Mouse (Mus musculus) CH12.LX (cell line): Measurements from ENCODE around the gene Fam241b. TPM values are rescaled to one million over a fixed set of nuclear protein-coding genes. Genes with fewer than 3 reads are reported as not detected.

Experiments
- DNase-seq: peaks from one replicate; pipeline ENCODE4 v3.0.0-alpha.2; 2013; ENCODE audit errors: extremely low read depth
- H3K27ac ChIP-seq: 2 replicates; pipeline ENCODE4 v1.5.1; 2012; ENCODE audit warnings: low read depth, mild to moderate bottlenecking, control low read depth, moderate library complexity; ENCODE audit not compliant: insufficient read depth
- H3K27me3 ChIP-seq: replicated peaks from 2 replicates; pipeline ENCODE3; 2012; ENCODE audit warnings: inconsistent platforms
- H3K36me3 ChIP-seq, 2 experiments: replicated peaks in 1 of 2; 2 replicates each; pipeline versions ENCODE3 to v1.6.1; 2012; ENCODE audit warnings: inconsistent platforms in 1 of 2, low read length in 1 of 2, mild to moderate bottlenecking in 1 of 2, mixed read lengths in 1 of 2, moderate library complexity in 1 of 2; ENCODE audit not compliant: control insufficient read depth in 1 of 2, insufficient read depth in 1 of 2
- H3K4me1 ChIP-seq, 2 experiments: 2 replicates each; pipeline ENCODE4 v1.6.1; 2012; ENCODE audit warnings: inconsistent platforms in 1 of 2, moderate library complexity in 1 of 2; ENCODE audit not compliant: insufficient read depth in 2 of 2, control insufficient read depth in 1 of 2
- H3K4me2 ChIP-seq: 2 replicates; pipeline ENCODE4 v1.6.1; 2012; ENCODE audit warnings: low read depth, mild to moderate bottlenecking, control low read depth; ENCODE audit not compliant: poor library complexity, insufficient read depth, severe bottlenecking
- H3K4me3 ChIP-seq, 3 experiments: fragments of 150-350 bp in 1 of 3; sonication (generic) in 1 of 3; replicated peaks in 1 of 3; 2 replicates each; pipeline versions ENCODE3 to v1.5.1; 2011 to 2012; ENCODE audit warnings: low read depth in 2 of 3, low read length in 2 of 3, mild to moderate bottlenecking in 2 of 3, moderate library complexity in 2 of 3, control low read depth in 1 of 3, improper control_type of control experiment in 1 of 3, inconsistent platforms in 1 of 3, mixed read lengths in 1 of 3; ENCODE audit not compliant: poor library complexity in 1 of 3
- H3K79me2 ChIP-seq: replicated peaks from 2 replicates; pipeline ENCODE4 v1.6.1; 2012; ENCODE audit warnings: mild to moderate bottlenecking, moderate library complexity; ENCODE audit not compliant: control insufficient read depth, poor library complexity, insufficient read depth, severe bottlenecking; ENCODE audit errors: extremely low read depth
- H3K9ac ChIP-seq: 2 replicates; pipeline ENCODE4 v1.6.1; 2012; ENCODE audit warnings: low read depth, mild to moderate bottlenecking, control low read depth, moderate library complexity; ENCODE audit not compliant: insufficient read depth
- H3K9me3 ChIP-seq: replicated peaks from 2 replicates; pipeline ENCODE3; 2012; ENCODE audit warnings: low read length, inconsistent platforms, mixed read lengths
- CHD2 ChIP-seq: IDR thresholded peaks from 2 replicates; pipeline ENCODE4 v1.6.1; 2011; ENCODE audit warnings: low read length, improper control_type of control experiment
- CTCF ChIP-seq, 2 experiments: IDR thresholded peaks in 1 of 2; conservative IDR thresholded peaks in 1 of 2; 2 replicates each; pipeline ENCODE4 v1.5.1; 2011 to 2012; ENCODE audit warnings: low read depth in 2 of 2, low read length in 2 of 2, improper control_type of control experiment in 1 of 2, inconsistent platforms in 1 of 2, mild to moderate bottlenecking in 1 of 2, moderate library complexity in 1 of 2
- E2F4 ChIP-seq: IDR thresholded peaks from 2 replicates; pipeline ENCODE4 v1.6.1; 2011; ENCODE audit warnings: low read depth, low read length, improper control_type of control experiment; ENCODE audit not compliant: insufficient replicate concordance
- GABPA ChIP-seq: IDR thresholded peaks from 2 replicates; pipeline ENCODE4 v1.6.1; 2012; ENCODE audit warnings: low read depth, low read length, improper control_type of control experiment, inconsistent platforms; ENCODE audit not compliant: insufficient replicate concordance
- HCFC1 ChIP-seq: IDR thresholded peaks from 2 replicates; pipeline ENCODE4 v1.6.1; 2012; ENCODE audit warnings: low read depth, mild to moderate bottlenecking, inconsistent platforms, low read length, improper control_type of control experiment
- JUN ChIP-seq: IDR thresholded peaks from 2 replicates; pipeline ENCODE4 v1.6.1; 2011; ENCODE audit warnings: low read depth, mild to moderate bottlenecking, low read length, improper control_type of control experiment, moderate library complexity; ENCODE audit not compliant: insufficient read depth
- KAT2A ChIP-seq: IDR thresholded peaks from 2 replicates; pipeline ENCODE4 v1.6.1; 2012; ENCODE audit warnings: low read length, improper control_type of control experiment, inconsistent platforms; ENCODE audit not compliant: insufficient replicate concordance
- MAFK ChIP-seq: IDR thresholded peaks from 2 replicates; pipeline ENCODE4 v1.6.1; 2011; ENCODE audit warnings: low read length, improper control_type of control experiment; ENCODE audit not compliant: insufficient replicate concordance
- MAX ChIP-seq: IDR thresholded peaks from 2 replicates; pipeline ENCODE4 v1.6.1; 2011; ENCODE audit warnings: low read length, improper control_type of control experiment
- MXI1 ChIP-seq: IDR thresholded peaks from 2 replicates; pipeline ENCODE4 v1.6.1; 2011; ENCODE audit warnings: mild to moderate bottlenecking, low read depth, low read length, improper control_type of control experiment
- MYC ChIP-seq: IDR thresholded peaks from 2 replicates; pipeline ENCODE4 v1.6.1; 2011; ENCODE audit warnings: low read depth, mild to moderate bottlenecking, improper control_type of control experiment, low read length
- NELFE ChIP-seq: IDR thresholded peaks from 2 replicates; pipeline ENCODE4 v1.6.1; 2011; ENCODE audit warnings: low read depth, low read length, improper control_type of control experiment
- POLR2A ChIP-seq: IDR thresholded peaks from 2 replicates; pipeline ENCODE4 v1.6.1; 2011; ENCODE audit warnings: low read depth, mild to moderate bottlenecking, improper control_type of control experiment, low read length
- RAD21 ChIP-seq: IDR thresholded peaks from 2 replicates; pipeline ENCODE4 v1.6.1; 2011; ENCODE audit warnings: low read depth, mild to moderate bottlenecking, low read length, improper control_type of control experiment, moderate library complexity
- USF1 ChIP-seq: IDR thresholded peaks from 2 replicates; pipeline ENCODE4 v1.6.1; 2014; ENCODE audit warnings: low read depth, mild to moderate bottlenecking, inconsistent platforms, low read length, improper control_type of control experiment
- ZC3H11A ChIP-seq: IDR thresholded peaks from 2 replicates; pipeline ENCODE4 v1.6.1; 2012; ENCODE audit warnings: low read depth, mild to moderate bottlenecking, inconsistent platforms, low read length, improper control_type of control experiment
- ZKSCAN1 ChIP-seq: IDR thresholded peaks from 2 replicates; pipeline ENCODE4 v1.6.1; 2012; ENCODE audit warnings: low read depth, inconsistent platforms, low read length, improper control_type of control experiment, borderline replicate concordance
- ZMIZ1 ChIP-seq: IDR thresholded peaks from 2 replicates; pipeline ENCODE4 v1.6.1; 2012; ENCODE audit warnings: low read depth, mild to moderate bottlenecking, inconsistent platforms, low read length, improper control_type of control experiment
- dilution Hi-C: fragments of 300-500 bp; cut with MboI; formaldehyde crosslinking; loops from 2 replicates; pipeline ENCODE4 v1.14.3; 2020; ENCODE audit warnings: low sequenced_read_pairs; ENCODE audit not compliant: extremely low pct_unique_long_range_greater_than_20kb, extremely low pct_ligation_motif_present
- in situ Hi-C: fragments of 300-500 bp; cut with MboI; formaldehyde crosslinking; loops from 3 replicates; pipeline ENCODE4 v1.14.3; 2019; ENCODE audit warnings: low sequenced_read_pairs, low pct_ligation_motif_present, low pct_unique_long_range_greater_than_20kb, mixed read lengths
- polyA plus RNA-seq: library from polyadenylated mRNA; unstranded; fragments of >175 nt; gene quantifications from 2 replicates; pipeline ENCODE4 v1.2.1, GENCODE M21; 2012; ENCODE audit warnings: low read depth; ENCODE audit not compliant: insufficient read length
- total RNA-seq, 2 experiments: library from RNA; depleted of rRNA; stranded (reverse); fragments of 300-350 nt in 1 of 2; fragments of >200 nt in 1 of 2; gene quantifications; 2 replicates each; pipeline ENCODE4 v1.2.3; 2012 to 2014

The Fam241b gene
- total and polyA plus RNA-seq, 3 experiments, result 0.38 TPM; not detected in 2

DNA sequence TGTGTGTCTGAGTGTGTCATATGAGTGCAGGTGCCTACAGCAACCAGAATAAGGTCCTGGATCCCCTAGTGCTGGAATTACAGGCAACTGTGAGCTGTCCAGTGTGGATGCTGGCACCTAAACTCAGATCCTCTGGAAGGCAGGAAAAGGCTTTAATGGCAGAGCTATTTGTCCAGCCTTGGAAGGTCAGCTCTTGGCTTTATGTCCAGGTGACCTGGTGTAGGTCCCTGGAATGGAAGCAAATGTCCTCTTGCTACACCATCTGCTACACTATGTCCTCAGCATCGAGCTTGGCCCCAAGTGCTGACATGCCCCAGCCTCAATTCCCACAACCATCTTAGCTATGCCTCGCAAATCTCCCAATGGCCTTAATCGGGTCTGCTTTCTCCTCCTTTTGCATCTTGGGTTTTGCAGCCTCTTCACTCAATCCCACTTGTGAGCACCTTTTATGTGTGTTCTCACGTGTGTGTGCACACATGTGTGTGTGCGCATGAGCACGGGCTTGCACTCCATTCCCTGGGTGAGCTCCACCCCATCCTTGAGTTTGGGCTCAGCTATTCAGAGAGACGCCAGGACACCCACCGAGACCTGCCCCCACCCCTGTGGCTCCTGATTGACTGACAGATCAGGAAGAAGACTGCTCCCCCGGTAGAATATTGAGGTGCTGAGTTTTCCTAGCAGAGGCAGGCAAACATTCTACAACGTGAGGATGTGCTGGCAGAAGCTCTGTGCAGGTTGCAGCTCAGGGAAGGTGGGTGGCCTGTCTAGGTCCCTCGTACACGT is 3.9 kb upstream of the Fam241b start:
- Histone ChIP-seq H3K4me1 (no peaks in the 10 kb centered on the region), H3K4me2 (no peak overlapping the region), H3K27me3 (peaks cover 80% of the 10 kb centered on the region)
- DNase-seq, result no peak
- no peak for TF ChIP-seq HCFC1
- no peak for TF ChIP-seq ZMIZ1
- TF ChIP-seq E2F4, result no peak
- no peak for TF ChIP-seq CTCF (conservative IDR thresholded peaks at IDR 0.05 in 1 of 2, IDR thresholded peaks at IDR 0.05 in 1 of 2; ENCODE audit: low read depth in 2 of 2, low read length in 2 of 2)
- TF ChIP-seq MAFK, result no peak
- no peak for TF ChIP-seq RAD21
- no peak for TF ChIP-seq NELFE
- TF ChIP-seq MYC, result no peak
- TF ChIP-seq JUN, result no peak
- TF ChIP-seq MXI1, result no peak
- no peak for TF ChIP-seq GABPA
- no peak for TF ChIP-seq MAX
- no peak for TF ChIP-seq POLR2A
- no peak for TF ChIP-seq ZKSCAN1
- TF ChIP-seq CHD2, result no peak
- TF ChIP-seq ZC3H11A, result no peak
- TF ChIP-seq, all 38 proteins: peak for 0
- Histone ChIP-seq H3K27ac (no peak overlapping the region), H3K9me3 (no peaks in the 10 kb centered on the region), H3K79me2 (no peaks in the 10 kb centered on the region), H3K36me3 (no peaks in the 10 kb centered on the region), H3K4me3 (no peak overlapping the region), H3K9ac (no peak overlapping the region)
- in situ Hi-C loops (no loop called here), dilution Hi-C loops (no loop called here)

DNA sequence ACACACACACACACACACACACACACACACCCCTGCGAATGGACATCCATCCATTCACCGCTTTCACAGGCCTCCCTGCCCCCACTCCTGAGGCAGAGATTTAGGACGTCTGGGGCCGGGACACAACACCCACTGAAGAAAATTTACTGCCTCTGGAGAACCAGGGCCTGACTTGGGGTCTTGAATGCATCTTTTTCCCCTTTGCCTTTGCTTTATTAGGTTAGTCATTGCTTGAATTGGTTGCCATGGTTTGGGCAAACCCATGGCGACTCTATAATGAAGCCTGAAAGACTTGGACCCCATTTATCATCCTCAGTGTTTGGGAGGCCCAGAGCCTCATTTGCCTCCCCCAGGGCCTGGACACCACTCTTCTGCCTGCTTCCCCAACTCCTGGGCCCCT is 2.2 kb upstream of the Fam241b start:
- Histone ChIP-seq H3K27me3 (peaks cover 73% of the 10 kb centered on the region), H3K4me3 (no peak overlapping the region), H3K4me1 (no peaks in the 10 kb centered on the region), H3K27ac (no peak overlapping the region), H3K79me2 (no peaks in the 10 kb centered on the region), H3K36me3 (no peaks in the 10 kb centered on the region), H3K9me3 (no peaks in the 10 kb centered on the region), H3K9ac (no peak overlapping the region), H3K4me2 (no peak overlapping the region)
- in situ Hi-C loops, result no loop called here
- no peak for DNase-seq
- TF ChIP-seq CTCF (conservative IDR thresholded peaks at IDR 0.05 in 1 of 2, IDR thresholded peaks at IDR 0.05 in 1 of 2; ENCODE audit: low read depth in 2 of 2, low read length in 2 of 2) (no peak), KAT2A (no peak), USF1 (no peak)
- dilution Hi-C loops, result no loop called here
